Mouse (Mus musculus) hindbrain, embryonic 16.5 days (tissue): Measurements from ENCODE around the gene Galnt16. TPM values are rescaled to one million over a fixed set of nuclear protein-coding genes. Genes with fewer than 3 reads are reported as not detected.

Experiments
- ATAC-seq: fragments of 200-750 bp; cut with Nextera tagmentation; 2 replicates; pipeline ENCODE4 v1.8.0; 2017; ENCODE audit warnings: moderate TSS enrichment, moderate library complexity
- H3K27ac ChIP-seq: fragments of 300-500 bp; sonication (generic); 2 replicates; pipeline ENCODE4 v1.5.1; 2014; ENCODE audit warnings: low read depth, mild to moderate bottlenecking, control low read depth, low read length, moderate library complexity
- H3K27me3 ChIP-seq: fragments of 300-500 bp; sonication (generic); replicated peaks from 2 replicates; pipeline ENCODE4 v1.6.1; 2014; ENCODE audit warnings: low read length; ENCODE audit not compliant: control insufficient read depth, insufficient read depth
- H3K36me3 ChIP-seq: fragments of 300-500 bp; sonication (generic); 2 replicates; pipeline ENCODE4 v1.6.1; 2014; ENCODE audit warnings: mild to moderate bottlenecking, low read length, moderate library complexity, mixed read lengths; ENCODE audit not compliant: control insufficient read depth, insufficient read depth
- H3K4me1 ChIP-seq: fragments of 300-500 bp; sonication (generic); 2 replicates; pipeline ENCODE4 v1.6.1; 2014; ENCODE audit warnings: low read depth, low read length; ENCODE audit not compliant: control insufficient read depth, insufficient read depth
- H3K4me2 ChIP-seq: fragments of 300-500 bp; sonication (generic); 2 replicates; pipeline ENCODE4 v1.6.1; 2014; ENCODE audit warnings: mild to moderate bottlenecking, low read length, control low read depth, moderate library complexity
- H3K4me3 ChIP-seq: fragments of 300-500 bp; sonication (generic); 2 replicates; pipeline ENCODE4 v1.5.1; 2014; ENCODE audit warnings: mild to moderate bottlenecking, low read length, control low read depth, moderate library complexity
- H3K9ac ChIP-seq: fragments of 300-500 bp; sonication (generic); 2 replicates; pipeline ENCODE4 v1.6.1; 2014; ENCODE audit warnings: low read depth, mild to moderate bottlenecking, control low read depth, low read length, moderate library complexity
- H3K9me3 ChIP-seq: fragments of 300-500 bp; sonication (generic); 2 replicates; pipeline ENCODE4 v1.6.1; 2014; ENCODE audit warnings: mild to moderate bottlenecking, low read length, moderate library complexity; ENCODE audit not compliant: control insufficient read depth
- WGBS: fragments of 180-500 bp; shearing (Covaris S2); extraction: QIAGEN DNeasy Blood & Tissue Kit; methylation state at CpG from one replicate; pipeline ENCODE4 v1.1.7; 2014; 5-methylcytosine and 5-hydroxymethylcytosine counted together
- polyA plus RNA-seq: library from polyadenylated mRNA; unstranded; fragments of >200 nt; fragmentation: Nextera tagmentation; extraction: Ambion mirVana; gene quantifications from 2 replicates; pipeline ENCODE4 v1.2.1, GENCODE M21; 2015

Galnt16 gene
- 34.0 and 35.9 TPM in 2 replicates for polyA plus RNA-seq

- Histone ChIP-seq H3K36me3 (no peaks in the 10 kb centered on the region), H3K4me1 (peaks cover 12% of the 10 kb centered on the region), H3K27me3 (peaks cover 6% of the 10 kb centered on the region), H3K9me3 (no peaks in the 10 kb centered on the region), H3K4me2 (peak within 1 kb of the TSS; percentile 71), H3K27ac (peak within 1 kb of the TSS; percentile 84), H3K4me3 (peak within 1 kb of the TSS; percentile 67), H3K9ac (peak within 1 kb of the TSS; percentile 70)
- WGBS: 4% methylated on average over 14 of the region's 14 CpGs
- ATAC-seq: no peak
Measured at GRCm38 (mm10) chr12:80517977-80518376, at the start of gene Galnt16. Galnt16 (plus strand) TSS chr12:80518277.

GRCm38 (mm10) chr12:80470206-80470605 is 47.9 kb upstream of the Galnt16 start:
- 82% methylated on average over 2 of the region's 2 CpGs for WGBS

DNA sequence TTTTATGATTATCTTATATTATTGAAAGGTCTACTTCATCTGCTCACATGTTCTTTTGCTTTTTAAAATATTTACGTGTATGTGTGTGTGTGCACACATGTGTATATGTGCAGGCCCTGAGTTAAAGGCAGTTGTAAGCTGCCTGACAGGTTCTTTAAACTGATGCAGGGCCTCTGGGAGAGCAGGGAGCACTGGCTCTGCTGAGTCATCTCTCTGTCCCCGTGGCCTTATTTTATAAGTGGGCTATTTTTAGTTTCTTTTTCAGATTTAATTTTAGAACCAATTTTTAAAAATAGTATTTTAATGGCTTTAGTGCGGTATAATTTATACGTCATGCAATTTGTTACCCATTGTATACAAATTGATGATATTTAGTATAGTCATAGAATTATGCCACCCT is 46.2 kb upstream of the Galnt16 start:
- no peaks in the 10 kb centered on the region for H3K9me3 ChIP-seq
- no peaks in the 10 kb centered on the region for H3K4me1 ChIP-seq
- no peak overlapping the region for H3K4me3 ChIP-seq
- no peaks in the 10 kb centered on the region for H3K36me3 ChIP-seq
- no peaks in the 10 kb centered on the region for H3K27me3 ChIP-seq
- no peak overlapping the region for H3K9ac ChIP-seq
- 83% methylated on average over 4 of the region's 4 CpGs for WGBS
- H3K4me2 ChIP-seq: no peak overlapping the region
- H3K27ac ChIP-seq: no peak overlapping the region
- ATAC-seq: no peak

More at GRCm38 (mm10) chr12:80470206-80470605, 47.9 kb upstream of the Galnt16 start:
- no peaks in the 10 kb centered on the region for H3K9me3 ChIP-seq
- H3K27ac ChIP-seq: no peak overlapping the region
- H3K36me3 ChIP-seq: no peaks in the 10 kb centered on the region
- no peaks in the 10 kb centered on the region for H3K27me3 ChIP-seq
- no peak for ATAC-seq
- H3K4me2 ChIP-seq: no peak overlapping the region
- H3K9ac ChIP-seq: no peak overlapping the region
- H3K4me1 ChIP-seq: no peaks in the 10 kb centered on the region
- H3K4me3 ChIP-seq: no peak overlapping the region

GRCm38 (mm10) chr12:80473731-80474130 is 44.3 kb upstream of the Galnt16 start:
- Histone ChIP-seq H3K4me2 (no peak overlapping the region), H3K27ac (no peak overlapping the region), H3K9ac (no peak overlapping the region), H3K27me3 (no peaks in the 10 kb centered on the region), H3K4me1 (no peaks in the 10 kb centered on the region), H3K9me3 (no peaks in the 10 kb centered on the region), H3K4me3 (no peak overlapping the region), H3K36me3 (no peaks in the 10 kb centered on the region)
- ATAC-seq: no peak
- WGBS: 74% methylated on average over 3 of the region's 3 CpGs

DNA sequence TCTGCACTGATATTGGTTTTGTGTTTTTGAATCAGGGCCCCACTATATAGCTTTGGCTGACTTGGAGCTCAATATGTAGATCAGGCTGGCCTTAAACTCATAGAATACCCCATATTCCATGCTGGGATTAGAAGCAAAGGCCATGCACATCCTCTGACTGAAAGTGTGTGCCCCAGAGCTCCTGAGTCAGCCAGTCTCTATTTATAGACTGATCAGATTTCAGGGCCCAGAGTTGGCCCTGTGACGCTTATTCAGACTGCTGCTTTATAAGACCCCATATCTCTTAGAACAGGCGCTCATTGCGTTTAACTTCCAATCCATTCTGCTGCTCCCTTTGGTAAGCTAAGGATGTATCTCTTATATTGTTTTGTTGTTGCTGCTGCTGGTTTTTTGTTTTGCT is 38.1 kb upstream of the Galnt16 start:
- 93% methylated on average over 3 of the region's 3 CpGs for WGBS

GRCm38 (mm10) chr12:80483397-80483796 is 34.7 kb upstream of the Galnt16 start:
- no peak overlapping the region for H3K4me3 ChIP-seq
- ATAC-seq: no peak
- H3K27me3 ChIP-seq: no peaks in the 10 kb centered on the region
- H3K9ac ChIP-seq: no peak overlapping the region
- H3K9me3 ChIP-seq: no peaks in the 10 kb centered on the region
- 78% methylated on average over 3 of the region's 3 CpGs for WGBS
- H3K27ac ChIP-seq: no peak overlapping the region
- H3K4me1 ChIP-seq: no peaks in the 10 kb centered on the region
- H3K36me3 ChIP-seq: peaks cover 2% of the 10 kb centered on the region; the same call in 1 of the 2 replicates
- no peak overlapping the region for H3K4me2 ChIP-seq

More for the DNA sequence above, 38.1 kb upstream of the Galnt16 start:
- Histone ChIP-seq H3K4me2 (no peak overlapping the region), H3K4me3 (no peak overlapping the region), H3K9ac (no peak overlapping the region), H3K9me3 (no peaks in the 10 kb centered on the region), H3K4me1 (no peaks in the 10 kb centered on the region), H3K36me3 (no peaks in the 10 kb centered on the region; the same call in 1 of the 2 replicates), H3K27me3 (no peaks in the 10 kb centered on the region), H3K27ac (no peak overlapping the region)
- ATAC-seq: no peak

GRCm38 (mm10) chr12:80493311-80493710 is 24.8 kb upstream of the Galnt16 start:
- Histone ChIP-seq H3K4me3 (no peak overlapping the region), H3K9me3 (no peaks in the 10 kb centered on the region), H3K36me3 (peaks cover 22% of the 10 kb centered on the region), H3K4me1 (no peaks in the 10 kb centered on the region), H3K27ac (no peak overlapping the region), H3K27me3 (no peaks in the 10 kb centered on the region), H3K4me2 (no peak overlapping the region), H3K9ac (no peak overlapping the region)
- WGBS: 95% methylated on average over 5 of the region's 5 CpGs
- ATAC-seq: no peak

- no peak overlapping the region for H3K4me2 ChIP-seq
- no peak overlapping the region for H3K9ac ChIP-seq
- WGBS: 95% methylated on average over 1 of the region's 1 CpGs
- no peaks in the 10 kb centered on the region for H3K4me1 ChIP-seq
- no peak overlapping the region for H3K27ac ChIP-seq
- no peaks in the 10 kb centered on the region for H3K27me3 ChIP-seq
- peaks cover 16% of the 10 kb centered on the region for H3K36me3 ChIP-seq
- no peak for ATAC-seq
- no peak overlapping the region for H3K4me3 ChIP-seq
- no peaks in the 10 kb centered on the region for H3K9me3 ChIP-seq
Measured at GRCm38 (mm10) chr12:80495691-80496090, 22.4 kb upstream of the Galnt16 start.

DNA sequence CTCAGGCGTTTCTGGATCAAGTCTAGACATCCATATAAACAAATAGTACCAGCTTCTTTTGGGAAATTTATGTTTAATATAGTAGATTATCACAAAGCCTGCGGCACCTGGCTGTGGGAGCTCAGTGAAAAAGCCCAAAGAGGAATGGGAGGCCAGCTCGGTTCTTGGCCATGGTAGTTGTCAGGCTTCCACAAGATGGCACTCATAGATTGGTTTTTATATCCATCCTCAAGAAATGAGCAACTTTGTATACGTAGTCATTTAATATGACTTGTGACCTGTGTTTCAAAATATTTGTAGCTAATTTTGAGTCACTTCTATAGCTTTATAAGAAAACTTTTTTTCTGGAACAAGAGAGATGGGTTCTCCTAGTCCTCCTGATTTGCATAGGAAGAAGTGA is 19.7 kb upstream of the Galnt16 start:
- 51% methylated on average over 4 of the region's 4 CpGs for WGBS
- H3K36me3 ChIP-seq: peaks cover 3% of the 10 kb centered on the region
- no peak overlapping the region for H3K4me2 ChIP-seq
- H3K4me3 ChIP-seq: no peak overlapping the region
- no peak overlapping the region for H3K9ac ChIP-seq
- H3K27me3 ChIP-seq: no peaks in the 10 kb centered on the region
- ATAC-seq: no peak
- H3K27ac ChIP-seq: no peak overlapping the region
- H3K9me3 ChIP-seq: no peaks in the 10 kb centered on the region
- no peaks in the 10 kb centered on the region for H3K4me1 ChIP-seq

DNA sequence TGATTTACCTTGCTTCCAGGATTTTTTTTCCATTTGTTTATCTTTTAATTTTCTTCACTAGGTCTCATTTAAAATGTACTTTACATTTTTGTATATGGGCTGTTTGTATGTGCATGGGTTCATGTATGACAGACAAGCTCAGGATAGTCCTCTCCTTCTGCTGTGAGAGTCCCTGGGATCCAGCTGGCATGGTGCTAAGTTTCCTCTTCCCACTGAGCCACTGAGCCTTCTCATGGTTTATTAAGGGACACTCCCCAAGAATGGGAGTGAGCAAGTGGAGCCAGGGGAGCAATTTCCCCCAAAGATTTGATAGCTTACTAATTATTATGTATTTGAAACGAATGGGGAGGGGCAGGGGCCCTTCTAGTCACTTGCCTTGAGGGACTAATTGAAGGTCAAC is 17.6 kb upstream of the Galnt16 start:
- Histone ChIP-seq H3K4me1 (no peaks in the 10 kb centered on the region), H3K4me2 (no peak overlapping the region), H3K9me3 (no peaks in the 10 kb centered on the region), H3K4me3 (no peak overlapping the region), H3K9ac (no peak overlapping the region), H3K27me3 (no peaks in the 10 kb centered on the region), H3K27ac (no peak overlapping the region), H3K36me3 (peaks cover 3% of the 10 kb centered on the region)
- 53% methylated on average over 1 of the region's 1 CpGs for WGBS
- ATAC-seq: no peak
